Mouse (Mus musculus): ENCODE results near the gene Otud7b. TPM values are rescaled to one million over a fixed set of nuclear protein-coding genes. Genes with fewer than 3 reads are reported as not detected.

Gene Otud7b
- total RNA-seq, 1 experiment: 23.2 TPM

DNA sequence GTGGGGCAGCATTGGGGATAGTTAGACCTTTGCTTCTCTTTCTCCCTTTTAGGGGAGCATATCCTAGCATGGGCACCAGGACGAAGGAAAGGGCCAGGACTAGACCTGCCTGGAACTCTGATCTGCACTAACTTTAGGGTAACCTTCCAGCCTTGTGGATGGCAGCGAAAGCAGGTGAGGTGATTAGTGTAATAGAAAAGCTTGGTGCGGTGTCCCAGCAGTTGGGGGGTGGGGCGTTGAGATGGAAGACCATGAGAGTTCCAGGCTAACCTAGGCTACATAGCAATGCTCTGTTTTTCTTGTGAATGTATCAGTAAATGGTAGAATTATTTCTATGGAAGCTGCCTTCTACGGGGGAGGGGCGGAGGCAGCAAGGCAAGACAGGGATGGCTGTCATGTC is 58.7 kb downstream of the Otud7b start:
- no peak overlapping the region for H3K4me3 ChIP-seq (ENCODE audit: insufficient read depth in 1 of 2, low read depth in 1 of 2, low read length in 2 of 2, poor library complexity in 1 of 2, severe bottlenecking in 1 of 2)

DNA sequence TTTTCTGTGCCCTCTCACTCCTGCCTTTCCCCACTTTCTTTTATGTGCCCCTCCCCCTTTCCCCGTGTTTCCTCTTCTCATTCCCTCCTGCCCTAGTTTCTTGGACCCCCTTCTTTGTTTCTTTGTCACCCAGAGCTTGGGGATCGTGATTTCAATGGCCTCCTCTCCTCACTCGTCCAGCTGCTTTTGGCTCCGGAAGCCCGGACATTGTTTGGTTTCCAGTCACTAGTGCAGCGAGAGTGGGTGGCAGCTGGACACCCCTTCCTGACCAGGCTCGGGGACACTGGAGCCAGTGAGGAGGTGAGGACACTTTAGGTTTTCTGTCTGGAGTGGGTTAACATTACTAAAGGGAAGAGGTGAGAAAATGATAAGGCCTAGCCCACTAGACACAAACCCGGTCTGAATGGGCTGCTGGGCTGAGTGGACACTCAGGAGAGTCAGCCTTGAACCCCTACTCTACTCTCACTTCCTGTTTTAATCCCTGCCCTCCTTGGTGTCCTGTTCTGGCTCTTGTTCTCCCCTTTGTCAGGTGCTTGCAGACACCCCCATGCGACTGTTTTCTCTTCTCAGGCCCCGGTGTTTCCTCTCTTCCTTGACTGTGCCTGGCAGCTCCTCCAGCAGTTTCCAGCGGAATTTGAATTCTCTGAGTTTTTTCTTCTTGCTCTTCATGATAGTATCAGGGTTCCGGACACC is 64.3 kb downstream of the Otud7b start:
- DNase-seq (ENCODE audit: low read depth, low spot score): no peak
- peaks cover 3 to 12% of the 10 kb centered on the region in 2 experiments; a peak in 2 of 4 replicates for H3K4me1 ChIP-seq (ENCODE audit: control insufficient read depth in 2 of 2, insufficient read depth in 2 of 2, low read length in 2 of 2, poor library complexity in 1 of 2)
- no peak overlapping the region for H3K4me3 ChIP-seq (ENCODE audit: insufficient read depth in 1 of 2, low read depth in 1 of 2, low read length in 2 of 2, poor library complexity in 1 of 2, severe bottlenecking in 1 of 2)
- in situ Hi-C loops (cut with MboI; ENCODE audit: low sequenced_read_pairs in 2 of 2, unreplicated experiment in 2 of 2): no loop called here
- TF ChIP-seq MAFK (IDR thresholded peaks at IDR 0.05; ENCODE audit: insufficient read depth, low read depth, low read length) (no peak), ZNF384 (IDR thresholded peaks at IDR 0.05; ENCODE audit: low read depth, low read length) (no peak), HCFC1 (IDR thresholded peaks at IDR 0.05; ENCODE audit: borderline replicate concordance, insufficient read depth, low read length) (no peak), ZC3H11A (IDR thresholded peaks at IDR 0.05; ENCODE audit: borderline replicate concordance, low read depth, low read length) (no peak), CHD2 (IDR thresholded peaks at IDR 0.05; ENCODE audit: low read depth, low read length) (no peak)
- H3K27ac ChIP-seq (ENCODE audit: insufficient read depth, low read depth, low read length, poor library complexity, severe bottlenecking): no peak overlapping the region
- no peaks in the 10 kb centered on the region for H3K9me3 ChIP-seq (ENCODE audit: control insufficient read depth, insufficient read depth, low read depth, low read length)
- no peak overlapping the region for H3K9ac ChIP-seq (ENCODE audit: insufficient read depth, low read depth, low read length, poor library complexity, severe bottlenecking)
- peaks cover 4% of the 10 kb centered on the region; the same call in 1 of the 2 replicates for H3K36me3 ChIP-seq (ENCODE audit: control insufficient read depth, insufficient read depth, low read length, poor library complexity, severe bottlenecking)

More for the DNA sequence above, 58.7 kb downstream of the Otud7b start:
- TF ChIP-seq CHD2 (IDR thresholded peaks at IDR 0.05; ENCODE audit: low read depth, low read length) (no peak), ZNF384 (IDR thresholded peaks at IDR 0.05; ENCODE audit: low read depth, low read length) (no peak), ZC3H11A (IDR thresholded peaks at IDR 0.05; ENCODE audit: borderline replicate concordance, low read depth, low read length) (no peak), HCFC1 (IDR thresholded peaks at IDR 0.05; ENCODE audit: borderline replicate concordance, insufficient read depth, low read length) (no peak), MAFK (IDR thresholded peaks at IDR 0.05; ENCODE audit: insufficient read depth, low read depth, low read length) (no peak)
- Histone ChIP-seq H3K9ac (ENCODE audit: insufficient read depth, low read depth, low read length, poor library complexity, severe bottlenecking) (no peak overlapping the region), H3K36me3 (ENCODE audit: control insufficient read depth, insufficient read depth, low read length, poor library complexity, severe bottlenecking) (no peaks in the 10 kb centered on the region), H3K27ac (ENCODE audit: insufficient read depth, low read depth, low read length, poor library complexity, severe bottlenecking) (no peak overlapping the region), H3K4me1 (ENCODE audit: control insufficient read depth in 2 of 2, insufficient read depth in 2 of 2, low read length in 2 of 2, poor library complexity in 1 of 2) (peaks cover 8 to 20% of the 10 kb centered on the region in 2 experiments; a peak in 3 of 4 replicates), H3K9me3 (ENCODE audit: control insufficient read depth, insufficient read depth, low read depth, low read length) (no peaks in the 10 kb centered on the region)
- in situ Hi-C loops (cut with MboI; ENCODE audit: low sequenced_read_pairs in 2 of 2, unreplicated experiment in 2 of 2): no loop called here
- DNase-seq (ENCODE audit: low read depth, low spot score): no peak

DNA sequence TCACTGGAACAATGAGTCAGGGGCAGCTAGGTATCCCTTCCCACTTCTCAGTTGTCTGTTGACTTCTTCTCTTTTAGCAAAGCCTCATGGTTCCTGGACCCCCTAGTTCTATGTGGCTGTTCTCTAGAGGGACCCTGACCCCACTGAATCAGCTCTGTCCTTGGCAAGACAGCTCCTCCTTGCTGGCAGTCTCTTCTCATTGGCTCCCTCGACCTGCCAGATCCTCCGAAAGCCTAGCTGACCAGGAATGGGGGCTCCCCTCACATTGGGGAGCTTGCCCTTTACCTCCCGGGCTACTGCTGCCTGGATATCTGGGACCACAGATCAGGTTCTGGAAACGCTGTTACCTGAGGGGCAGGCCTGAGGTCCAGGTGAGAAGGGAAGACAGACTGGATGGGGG is 65.9 kb downstream of the Otud7b start:
- Histone ChIP-seq H3K4me3 (ENCODE audit: insufficient read depth in 1 of 2, low read depth in 1 of 2, low read length in 2 of 2, poor library complexity in 1 of 2, severe bottlenecking in 1 of 2) (no peak overlapping the region), H3K9ac (ENCODE audit: insufficient read depth, low read depth, low read length, poor library complexity, severe bottlenecking) (no peak overlapping the region; the same call in 1 of the 2 replicates), H3K27ac (ENCODE audit: insufficient read depth, low read depth, low read length, poor library complexity, severe bottlenecking) (no peak overlapping the region), H3K4me1 (ENCODE audit: control insufficient read depth in 2 of 2, insufficient read depth in 2 of 2, low read length in 2 of 2, poor library complexity in 1 of 2) (peaks cover 5 to 14% of the 10 kb centered on the region in 2 experiments; a peak in 3 of 4 replicates), H3K9me3 (ENCODE audit: control insufficient read depth, insufficient read depth, low read depth, low read length) (no peaks in the 10 kb centered on the region), H3K36me3 (ENCODE audit: control insufficient read depth, insufficient read depth, low read length, poor library complexity, severe bottlenecking) (peaks cover 16% of the 10 kb centered on the region)
- TF ChIP-seq MAFK (IDR thresholded peaks at IDR 0.05; ENCODE audit: insufficient read depth, low read depth, low read length): no peak
- TF ChIP-seq ZNF384 (IDR thresholded peaks at IDR 0.05; ENCODE audit: low read depth, low read length): no peak
- no peak for TF ChIP-seq HCFC1 (IDR thresholded peaks at IDR 0.05; ENCODE audit: borderline replicate concordance, insufficient read depth, low read length)
- no peak for TF ChIP-seq ZC3H11A (IDR thresholded peaks at IDR 0.05; ENCODE audit: borderline replicate concordance, low read depth, low read length)
- TF ChIP-seq CHD2 (IDR thresholded peaks at IDR 0.05; ENCODE audit: low read depth, low read length): no peak
- DNase-seq (ENCODE audit: low read depth, low spot score): no peak
- in situ Hi-C loops (cut with MboI; ENCODE audit: low sequenced_read_pairs in 2 of 2, unreplicated experiment in 2 of 2): no loop called here

DNA sequence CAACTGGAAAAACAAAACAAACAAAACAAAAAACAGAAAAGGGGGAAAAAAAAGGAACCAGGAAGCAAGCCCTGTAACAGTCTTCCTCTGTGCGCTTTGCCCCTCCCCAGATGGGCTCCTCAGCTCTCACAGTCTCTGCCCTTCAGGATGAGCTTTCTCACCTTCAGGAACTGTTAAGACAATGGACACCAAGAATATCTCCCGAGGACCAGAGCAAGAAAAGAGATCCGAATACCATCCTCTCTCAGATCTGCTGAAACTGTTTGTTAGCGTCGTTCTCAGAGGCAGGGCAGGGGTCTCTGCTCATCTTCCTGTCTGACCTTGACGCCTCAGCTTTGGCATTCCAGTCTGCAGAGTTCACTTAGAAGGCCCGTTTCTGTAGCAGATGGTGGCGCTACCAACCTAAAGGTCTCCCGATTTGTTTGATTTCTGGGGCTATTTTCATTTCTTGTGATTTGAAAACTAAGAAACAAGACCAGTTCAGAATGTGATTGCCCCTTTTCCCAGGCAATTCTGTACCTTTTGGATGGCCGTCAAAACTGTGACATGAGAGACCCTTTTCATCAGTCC is 66.7 kb downstream of the Otud7b start:
- Histone ChIP-seq H3K27ac (ENCODE audit: insufficient read depth, low read depth, low read length, poor library complexity, severe bottlenecking) (peak overlapping the region; percentile 23; the same call in 1 of the 2 replicates), H3K4me1 (ENCODE audit: control insufficient read depth in 2 of 2, insufficient read depth in 2 of 2, low read length in 2 of 2, poor library complexity in 1 of 2) (peaks cover 5 to 14% of the 10 kb centered on the region in 2 experiments; a peak in 3 of 4 replicates), H3K4me3 (ENCODE audit: insufficient read depth in 1 of 2, low read depth in 1 of 2, low read length in 2 of 2, poor library complexity in 1 of 2, severe bottlenecking in 1 of 2) (peak overlapping the region; percentile 97 to 98), H3K9ac (ENCODE audit: insufficient read depth, low read depth, low read length, poor library complexity, severe bottlenecking) (peak overlapping the region; percentile 94), H3K36me3 (ENCODE audit: control insufficient read depth, insufficient read depth, low read length, poor library complexity, severe bottlenecking) (peaks cover 22% of the 10 kb centered on the region), H3K9me3 (ENCODE audit: control insufficient read depth, insufficient read depth, low read depth, low read length) (no peaks in the 10 kb centered on the region)
- in situ Hi-C loops (cut with MboI; ENCODE audit: low sequenced_read_pairs in 2 of 2, unreplicated experiment in 2 of 2): no loop called here
- DNase-seq (ENCODE audit: low read depth, low spot score): no peak
- TF ChIP-seq HCFC1 (IDR thresholded peaks at IDR 0.05; ENCODE audit: borderline replicate concordance, insufficient read depth, low read length) (no peak), MAFK (IDR thresholded peaks at IDR 0.05; ENCODE audit: insufficient read depth, low read depth, low read length) (no peak), ZNF384 (IDR thresholded peaks at IDR 0.05; ENCODE audit: low read depth, low read length) (no peak), CHD2 (IDR thresholded peaks at IDR 0.05; ENCODE audit: low read depth, low read length) (no peak), ZC3H11A (IDR thresholded peaks at IDR 0.05; ENCODE audit: borderline replicate concordance, low read depth, low read length) (no peak)
